Mouse (Mus musculus) heart, embryonic 14.5 days (tissue): ENCODE data around the gene Mmd. TPM values are rescaled to one million over a fixed set of nuclear protein-coding genes. Genes with fewer than 3 reads are reported as not detected.

Experiments
- ATAC-seq: fragments of 200-750 bp; cut with Nextera tagmentation; 2 replicates; pipeline ENCODE4 v1.8.0; 2017; ENCODE audit warnings: low read depth, moderate TSS enrichment; ENCODE audit not compliant: insufficient number of reproducible peaks, insufficient read depth, low FRiP score
- H3K27ac ChIP-seq, 2 experiments: fragments of 200-500 bp in 1 of 2; fragments of 300-500 bp in 1 of 2; sonication (generic) in 1 of 2; replicated peaks in 1 of 2; 2 replicates each; pipeline ENCODE4 v1.5.1; 2012 to 2014; ENCODE audit warnings: low read depth in 2 of 2, low read length in 2 of 2, control low read depth in 1 of 2, mild to moderate bottlenecking in 1 of 2, mixed read lengths in 1 of 2; ENCODE audit not compliant: control insufficient read depth in 1 of 2, insufficient read depth in 1 of 2
- H3K27me3 ChIP-seq: fragments of 300-500 bp; sonication (generic); 2 replicates; pipeline ENCODE4 v1.6.1; 2014; ENCODE audit warnings: mild to moderate bottlenecking, low read length, control low read depth; ENCODE audit not compliant: control insufficient read depth, insufficient read depth
- H3K36me3 ChIP-seq: fragments of 300-500 bp; sonication (generic); 2 replicates; pipeline ENCODE4 v1.6.1; 2014; ENCODE audit warnings: mild to moderate bottlenecking, control low read depth, low read length, mixed read lengths; ENCODE audit not compliant: control insufficient read depth, insufficient read depth
- H3K4me1 ChIP-seq, 2 experiments: fragments of 200-500 bp in 1 of 2; fragments of 300-500 bp in 1 of 2; sonication (generic) in 1 of 2; 2 replicates each; pipeline ENCODE4 v1.6.1; 2012 to 2014; ENCODE audit warnings: low read length in 2 of 2, control low read depth in 1 of 2, mixed read lengths in 1 of 2; ENCODE audit not compliant: control insufficient read depth in 2 of 2, insufficient read depth in 2 of 2
- H3K4me2 ChIP-seq: fragments of 300-500 bp; sonication (generic); 2 replicates; pipeline ENCODE4 v1.6.1; 2014; ENCODE audit warnings: mild to moderate bottlenecking, low read length
- H3K4me3 ChIP-seq, 2 experiments: fragments of 200-500 bp in 1 of 2; fragments of 300-500 bp in 1 of 2; sonication (generic) in 1 of 2; 2 replicates each; pipeline ENCODE4 v1.5.1; 2012 to 2014; ENCODE audit warnings: low read length in 2 of 2, mild to moderate bottlenecking in 2 of 2, control low read depth in 1 of 2, low read depth in 1 of 2, moderate library complexity in 1 of 2; ENCODE audit not compliant: control insufficient read depth in 1 of 2, insufficient read depth in 1 of 2
- H3K9ac ChIP-seq: fragments of 300-500 bp; sonication (generic); 2 replicates; pipeline ENCODE4 v1.6.1; 2014; ENCODE audit warnings: mild to moderate bottlenecking, low read length
- H3K9me3 ChIP-seq: fragments of 300-500 bp; sonication (generic); 2 replicates; pipeline ENCODE4 v1.6.1; 2016; ENCODE audit warnings: low read length, control low read depth; ENCODE audit not compliant: control insufficient read depth
- WGBS: fragments of 180-500 bp; shearing (Covaris S2); extraction: QIAGEN DNeasy Blood & Tissue Kit; methylation state at CpG from one replicate; pipeline ENCODE4 v1.1.7; 2014; 5-methylcytosine and 5-hydroxymethylcytosine counted together
- polyA plus RNA-seq: library from polyadenylated mRNA; unstranded; fragments of >200 nt; fragmentation: Nextera tagmentation; extraction: Ambion mirVana; gene quantifications from 2 replicates; pipeline ENCODE4 v1.2.1, GENCODE M21; 2014

Mmd gene
- polyA plus RNA-seq, 1 experiment from 2014 or later, result 68.8 TPM

DNA sequence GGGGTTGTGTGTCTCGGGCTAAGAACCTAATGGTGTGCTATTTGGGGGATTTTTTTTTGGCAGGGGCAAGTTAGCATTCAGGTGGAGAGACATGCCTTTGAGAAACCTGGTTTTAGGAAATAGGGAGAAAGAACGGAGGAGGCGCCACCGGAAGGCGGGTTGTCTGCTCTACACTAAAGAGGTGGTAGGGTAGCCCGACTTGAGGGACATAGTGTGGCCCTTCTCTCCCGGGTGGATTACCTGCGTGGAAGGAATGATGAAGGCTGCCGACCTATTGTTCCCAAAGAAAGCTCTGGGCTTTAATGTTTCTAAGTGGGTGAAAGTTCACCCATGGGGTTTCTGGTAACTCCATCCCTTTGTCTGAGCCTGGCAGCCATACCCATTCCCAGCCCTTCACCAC is 933 bp downstream of the Mmd start:
- no peak for ATAC-seq
- peak overlapping the region; percentile 98 for H3K9ac ChIP-seq
- H3K27me3 ChIP-seq, result no peaks in the 10 kb centered on the region
- peak overlapping the region; percentile 92 to 96 for H3K4me3 ChIP-seq
- no peaks in the 10 kb centered on the region for H3K36me3 ChIP-seq
- WGBS, result under 1% methylated on average over 9 of the region's 9 CpGs
- peak overlapping the region; percentile 78 for H3K4me2 ChIP-seq
- peaks cover 10 to 39% of the 10 kb centered on the region in 2 experiments for H3K4me1 ChIP-seq
- no peaks in the 10 kb centered on the region for H3K9me3 ChIP-seq
- H3K27ac ChIP-seq, result peak overlapping the region; percentile 88 to 93

DNA sequence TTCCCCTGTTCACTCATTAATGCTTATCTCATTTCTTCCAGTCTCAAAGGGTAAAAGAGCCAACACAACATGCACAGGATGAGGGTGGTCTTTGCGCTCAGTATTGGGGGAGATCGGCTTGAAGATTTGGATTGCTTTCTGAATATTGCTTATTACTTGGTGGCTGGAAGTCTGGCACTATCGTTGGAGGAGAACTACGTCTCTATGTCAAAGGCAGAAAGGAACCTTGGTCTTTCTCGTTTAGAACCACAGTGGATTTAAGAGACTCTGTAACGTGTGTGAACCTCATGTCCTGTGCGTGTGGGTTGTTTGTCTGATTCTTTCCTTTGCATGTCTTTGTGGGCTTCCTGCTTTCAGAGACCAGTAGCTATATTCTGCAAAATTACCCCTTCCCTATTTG is 1.5 kb downstream of the Mmd start:
- no peaks in the 10 kb centered on the region for H3K27me3 ChIP-seq
- H3K9me3 ChIP-seq, result no peaks in the 10 kb centered on the region
- H3K9ac ChIP-seq, result peak overlapping the region; percentile 98
- H3K36me3 ChIP-seq, result no peaks in the 10 kb centered on the region
- no peak for ATAC-seq
- 22% methylated on average over 7 of the region's 7 CpGs for WGBS
- peak overlapping the region; percentile 92 to 96; a peak in 3 of 4 replicates for H3K4me3 ChIP-seq
- peak overlapping the region; percentile 88 to 93 for H3K27ac ChIP-seq
- peak overlapping the region; percentile 78 for H3K4me2 ChIP-seq
- peaks cover 11 to 40% of the 10 kb centered on the region in 2 experiments for H3K4me1 ChIP-seq

DNA sequence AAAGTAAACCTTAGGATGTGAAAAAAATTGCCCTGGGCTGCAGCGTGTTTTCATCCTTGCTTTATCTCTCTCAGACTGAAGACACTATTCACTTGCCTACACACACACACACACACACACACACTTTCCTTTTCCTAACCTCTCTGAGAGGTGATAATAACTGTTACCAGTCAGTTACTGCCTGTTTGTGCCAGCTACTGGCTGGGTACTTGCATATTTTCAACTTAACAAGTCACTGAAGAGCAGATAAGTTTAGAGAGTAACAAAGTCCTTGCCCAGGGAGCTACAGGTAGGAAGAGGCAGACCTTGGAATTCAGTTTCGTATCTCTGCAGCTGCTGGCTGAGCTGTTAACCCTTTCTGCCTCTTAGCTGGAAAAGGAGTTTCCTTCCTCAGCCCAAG is 2.7 kb downstream of the Mmd start:
- Histone ChIP-seq H3K36me3 (no peaks in the 10 kb centered on the region), H3K9ac (peak overlapping the region; percentile 98), H3K27me3 (no peaks in the 10 kb centered on the region), H3K4me3 (peak overlapping the region; percentile 15 to 92), H3K9me3 (no peaks in the 10 kb centered on the region), H3K4me1 (peaks cover 20 to 52% of the 10 kb centered on the region in 2 experiments), H3K27ac (peak overlapping the region; percentile 68 to 81), H3K4me2 (peak overlapping the region; percentile 78)
- no peak for ATAC-seq
- 2% methylated on average over 2 of the region's 2 CpGs for WGBS

DNA sequence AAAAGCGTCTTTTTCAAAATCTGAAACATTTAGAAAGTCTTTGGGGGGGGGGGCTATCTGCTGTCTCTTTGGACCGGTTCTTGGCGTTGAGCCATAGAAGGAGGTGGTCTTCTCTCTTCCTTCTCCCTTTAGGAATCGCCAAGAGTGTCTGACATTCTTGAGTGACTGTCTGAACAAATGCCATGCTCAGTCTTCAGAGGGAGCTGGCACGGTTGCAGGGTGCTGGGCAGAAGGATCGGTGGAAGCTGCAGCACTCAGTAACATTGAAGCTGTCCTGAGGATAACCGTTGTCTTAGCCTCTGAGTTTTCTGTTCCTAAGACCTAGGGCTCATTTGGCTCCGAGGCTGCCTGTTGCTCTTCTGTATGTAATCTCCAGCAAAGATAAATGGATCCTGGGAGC is 3.1 kb downstream of the Mmd start:
- H3K27me3 ChIP-seq, result no peaks in the 10 kb centered on the region
- H3K4me2 ChIP-seq, result peak overlapping the region; percentile 78
- 25% methylated on average over 8 of the region's 8 CpGs for WGBS
- peak overlapping the region; percentile 13 to 92 for H3K4me3 ChIP-seq
- H3K4me1 ChIP-seq, result peaks cover 22 to 56% of the 10 kb centered on the region in 2 experiments
- no peak for ATAC-seq
- H3K9me3 ChIP-seq, result no peaks in the 10 kb centered on the region
- H3K27ac ChIP-seq, result peak overlapping the region; percentile 68 to 81
- no peaks in the 10 kb centered on the region for H3K36me3 ChIP-seq
- peak overlapping the region; percentile 98 for H3K9ac ChIP-seq

DNA sequence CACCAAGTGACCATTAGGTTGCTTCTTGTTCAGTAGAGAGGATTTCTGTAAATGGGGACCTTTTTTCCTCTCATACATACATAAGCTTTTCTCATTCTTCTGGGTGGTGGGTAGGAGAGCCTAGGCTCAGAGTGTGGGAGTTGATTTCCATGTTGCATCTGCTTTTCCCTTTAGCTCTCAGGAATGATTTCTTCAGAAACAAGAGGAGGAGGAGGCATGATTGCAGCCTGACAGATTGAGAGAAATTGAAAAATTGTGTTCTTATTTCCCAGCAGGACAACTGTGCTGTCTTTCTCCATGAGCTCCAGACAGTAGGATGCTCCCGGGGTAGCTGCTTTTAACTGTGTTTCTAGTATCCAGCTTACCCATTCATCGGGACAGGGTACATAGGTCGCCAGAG is 5.3 kb downstream of the Mmd start:
- H3K4me1 ChIP-seq, result peaks cover 25 to 73% of the 10 kb centered on the region in 2 experiments
- 81% methylated on average over 3 of the region's 3 CpGs for WGBS

DNA sequence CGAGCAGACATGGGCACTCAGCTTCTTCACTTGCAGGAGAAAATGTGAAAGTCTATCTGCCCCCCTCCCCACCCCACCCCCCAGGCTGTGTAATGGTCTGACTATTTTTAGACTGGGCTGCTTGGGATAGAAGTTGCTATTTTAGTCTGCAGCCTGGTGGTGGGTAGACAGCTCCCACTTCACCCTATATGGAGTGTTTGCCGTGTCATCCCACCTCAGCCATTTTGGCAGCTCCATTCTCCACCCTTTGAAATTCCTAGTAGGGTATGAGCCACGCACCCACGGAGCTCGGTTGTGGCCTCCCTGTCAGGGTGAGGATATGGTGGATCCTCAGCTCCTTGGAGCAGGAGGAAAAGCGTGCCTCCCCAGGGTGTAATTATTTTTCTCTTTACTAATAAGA is 6.4 kb downstream of the Mmd start:
- no peak overlapping the region for H3K4me3 ChIP-seq
- no peaks in the 10 kb centered on the region for H3K27me3 ChIP-seq
- peaks cover 29% of the 10 kb centered on the region for H3K36me3 ChIP-seq
- ATAC-seq, result peak; percentile 94
- H3K9me3 ChIP-seq, result no peaks in the 10 kb centered on the region
- peaks cover 25 to 73% of the 10 kb centered on the region in 2 experiments for H3K4me1 ChIP-seq
- H3K9ac ChIP-seq, result peak overlapping the region; percentile 57
- WGBS, result 22% methylated on average over 6 of the region's 6 CpGs
- H3K27ac ChIP-seq, result peak overlapping the region; percentile 97 to 99
- H3K4me2 ChIP-seq, result peak overlapping the region; percentile 55

More for the DNA sequence above, 5.3 kb downstream of the Mmd start:
- Histone ChIP-seq H3K9me3 (no peaks in the 10 kb centered on the region), H3K4me2 (no peak overlapping the region), H3K36me3 (peaks cover 18% of the 10 kb centered on the region), H3K4me3 (no peak overlapping the region), H3K27ac (peak overlapping the region; percentile 72 to 97), H3K9ac (peak overlapping the region; percentile 35), H3K27me3 (no peaks in the 10 kb centered on the region)
- no peak for ATAC-seq

DNA sequence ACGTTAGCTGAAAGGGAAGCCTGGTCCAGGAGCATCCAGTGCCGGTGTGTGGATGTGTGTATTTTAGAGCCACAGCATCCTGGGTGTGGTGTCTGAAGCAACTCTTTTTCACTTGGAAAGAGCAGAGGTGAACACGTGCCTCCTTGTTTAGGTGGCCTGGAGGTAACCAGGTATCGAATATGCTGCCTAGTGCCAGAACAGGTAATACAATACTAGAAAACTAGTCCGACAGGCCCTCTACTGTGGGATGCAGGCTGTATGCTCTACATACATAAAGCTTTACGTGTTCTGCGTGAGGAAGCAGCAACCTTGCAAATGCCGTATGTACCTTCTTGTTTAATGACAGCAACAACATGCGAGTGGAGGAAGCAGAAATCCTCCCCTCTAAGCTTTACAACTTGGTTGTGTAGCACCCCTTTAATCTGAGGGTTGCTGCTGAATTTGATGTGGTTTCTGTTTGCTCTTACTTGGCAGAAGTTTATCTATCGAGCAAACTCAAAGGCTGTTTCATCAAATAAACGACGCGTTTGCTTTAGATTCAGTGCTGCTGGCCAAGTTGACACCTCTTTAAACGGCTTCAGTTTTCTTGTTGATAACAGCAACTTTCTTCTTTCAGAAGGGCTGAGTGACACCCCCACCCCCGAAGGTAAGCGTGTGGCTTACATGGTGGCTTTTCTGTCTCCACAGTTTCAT is 7.7 kb downstream of the Mmd start:
- no peak overlapping the region for H3K4me2 ChIP-seq
- peak overlapping the region; percentile 97 to 99 for H3K27ac ChIP-seq
- H3K9me3 ChIP-seq, result no peaks in the 10 kb centered on the region
- H3K9ac ChIP-seq, result no peak overlapping the region; the same call in 1 of the 2 replicates
- peaks cover 42% of the 10 kb centered on the region for H3K36me3 ChIP-seq
- 68% methylated on average over 16 of the region's 16 CpGs for WGBS
- H3K27me3 ChIP-seq, result no peaks in the 10 kb centered on the region
- no peak for ATAC-seq
- H3K4me3 ChIP-seq, result no peak overlapping the region
- H3K4me1 ChIP-seq, result peaks cover 25 to 68% of the 10 kb centered on the region in 2 experiments
